Mouse (Mus musculus): ENCODE measurements at regions not wholly inside any gene's neighbourhood (a gene's known extent, or its start where the extent isn't known, plus 50 kb on each side); places are given as distances from the start of the nearest gene placed in this dataset.

DNA sequence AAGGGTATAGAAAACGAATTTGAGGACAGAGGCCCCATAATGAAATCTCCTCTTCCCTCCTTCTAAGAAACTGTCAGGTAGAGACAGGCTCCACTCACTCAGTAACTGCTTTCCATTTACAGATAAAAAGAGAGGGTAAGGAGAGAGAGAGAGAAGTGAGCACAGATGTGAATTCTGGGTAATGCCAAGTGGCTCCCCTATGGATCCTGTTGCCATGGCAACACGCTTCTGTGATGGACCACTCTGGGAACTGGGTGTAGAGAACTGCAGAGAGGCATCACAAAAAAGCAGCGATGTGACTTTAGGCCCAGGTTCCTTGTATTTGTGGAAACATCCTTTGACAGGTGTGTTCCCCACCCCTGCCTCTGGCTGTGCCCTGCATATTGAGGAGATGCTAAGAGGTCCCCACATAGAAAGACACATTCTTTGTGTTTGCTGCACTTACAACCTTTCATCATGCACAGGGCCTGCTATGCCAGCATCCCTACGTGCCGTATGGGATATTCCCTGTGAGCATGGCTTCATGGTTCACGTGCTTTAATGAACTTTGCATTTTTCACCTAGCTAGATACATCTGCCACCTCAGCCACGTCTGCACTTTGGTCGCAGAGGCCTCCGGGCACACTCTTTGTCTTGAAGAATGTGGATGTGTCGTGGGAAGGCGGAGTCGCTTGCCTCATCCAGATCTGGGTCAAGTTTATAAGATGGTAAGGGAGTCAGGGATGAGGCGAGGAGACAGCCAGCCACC, 84.4 kb upstream of the Irf2bp2 start:
- no peak for DNase-seq

DNA sequence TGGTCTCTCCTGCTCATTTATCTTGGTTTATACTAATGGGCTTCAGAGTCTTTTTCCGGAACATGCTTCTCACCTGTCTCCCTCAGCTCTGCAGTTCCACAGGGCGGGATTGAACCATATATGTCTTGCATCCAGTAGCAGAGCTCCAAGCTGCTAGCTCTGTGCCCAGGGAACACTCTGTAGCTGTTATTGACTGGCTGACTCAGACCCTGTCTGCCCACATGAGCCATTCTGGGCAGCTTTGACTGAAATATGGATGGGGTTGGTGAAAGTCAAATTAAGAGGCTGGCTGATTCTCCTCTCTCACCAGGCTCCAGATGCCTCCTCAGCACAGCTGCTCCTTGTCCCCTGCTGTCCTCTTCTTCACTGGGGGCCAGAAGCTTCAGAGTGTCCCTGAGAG, 81.4 kb upstream of the Irf2bp2 start:
- no peak for DNase-seq

- peak; percentile 51 for DNase-seq
Measured at GRCm38 (mm10) chr8:126673038-126673740, 79.4 kb upstream of the Irf2bp2 start.

DNA sequence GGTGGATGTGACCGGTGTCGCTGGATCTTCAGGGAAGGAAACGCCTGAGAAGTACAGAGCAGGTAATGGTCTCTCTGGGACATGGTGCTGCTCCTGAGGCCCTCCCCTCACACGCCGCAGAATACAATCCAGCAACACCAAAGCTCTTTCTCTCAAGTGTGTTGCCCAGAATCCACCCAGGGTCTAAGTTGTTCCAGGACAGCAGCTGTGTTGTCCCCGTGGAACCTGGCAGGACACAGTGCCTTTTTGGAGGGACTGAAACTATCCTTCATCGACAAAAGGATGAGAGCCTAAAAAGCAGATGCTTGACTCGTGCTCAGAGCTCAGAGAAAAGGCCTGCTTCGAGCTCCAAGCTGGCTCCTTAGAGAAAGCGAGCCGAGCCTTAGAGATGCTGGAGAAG, 77.8 kb upstream of the Irf2bp2 start:
- DNase-seq, result no peak

DNA sequence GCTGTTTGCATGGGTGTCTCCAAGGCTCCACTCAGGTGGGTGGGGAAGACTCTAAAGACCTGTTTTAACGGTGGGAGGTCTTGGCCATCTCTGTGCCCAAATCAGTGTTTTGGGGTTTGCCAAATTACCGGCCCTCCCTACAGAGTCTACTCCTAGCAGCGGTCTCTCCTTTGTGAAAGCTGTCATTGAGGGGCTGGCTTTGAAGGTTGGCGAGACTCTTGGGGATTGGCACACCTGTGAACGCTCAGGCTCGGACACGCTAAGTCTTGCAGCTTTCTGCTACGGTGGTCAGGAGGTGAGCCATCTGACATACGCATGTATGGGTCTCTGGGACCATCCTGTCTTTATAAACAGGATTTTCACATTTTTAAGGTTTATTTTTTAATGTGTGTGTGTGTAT, 76.1 kb upstream of the Irf2bp2 start:
- no peak for DNase-seq

GRCm38 (mm10) chr8:126669154-126669553, 75.4 kb upstream of the Irf2bp2 start:
- DNase-seq, result no peak

- no peak for DNase-seq
Measured at GRCm38 (mm10) chr8:126668657-126669025, 74.9 kb upstream of the Irf2bp2 start.

- DNase-seq, result peak; percentile 92
Measured at GRCm38 (mm10) chr8:126667721-126668656, 74.2 kb upstream of the Irf2bp2 start.

DNA sequence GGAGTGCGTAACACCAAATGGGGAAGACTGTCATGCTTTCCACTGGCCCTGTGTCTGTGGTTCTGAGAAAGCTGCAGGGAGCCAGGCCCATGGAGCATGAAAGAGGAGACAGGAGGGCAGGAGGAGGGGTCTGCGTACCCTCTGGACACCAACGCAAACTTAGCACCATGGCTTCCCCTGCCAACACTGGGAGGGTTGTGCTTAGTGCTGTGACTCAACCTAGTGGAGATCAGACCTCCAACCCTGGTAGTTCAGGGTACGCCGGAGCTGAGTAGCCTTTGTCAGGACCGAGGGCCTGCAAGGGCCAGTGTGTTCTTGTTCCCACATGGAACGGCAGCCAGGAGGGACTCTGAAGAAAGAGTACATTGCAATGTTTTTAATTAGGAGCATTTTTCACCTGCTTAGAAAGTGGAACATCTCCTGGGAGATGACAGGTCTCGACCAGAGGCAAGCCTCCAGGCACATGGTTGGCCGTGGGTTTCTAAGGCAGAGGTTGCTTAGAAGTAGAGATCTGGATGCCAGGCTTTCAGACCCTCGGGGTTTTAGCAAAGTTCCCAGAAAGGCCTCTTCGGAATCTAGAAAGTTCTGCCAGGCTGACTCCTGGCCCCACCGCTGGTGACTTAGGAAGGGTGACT, 73.4 kb upstream of the Irf2bp2 start:
- DNase-seq, result peak; percentile 67

DNA sequence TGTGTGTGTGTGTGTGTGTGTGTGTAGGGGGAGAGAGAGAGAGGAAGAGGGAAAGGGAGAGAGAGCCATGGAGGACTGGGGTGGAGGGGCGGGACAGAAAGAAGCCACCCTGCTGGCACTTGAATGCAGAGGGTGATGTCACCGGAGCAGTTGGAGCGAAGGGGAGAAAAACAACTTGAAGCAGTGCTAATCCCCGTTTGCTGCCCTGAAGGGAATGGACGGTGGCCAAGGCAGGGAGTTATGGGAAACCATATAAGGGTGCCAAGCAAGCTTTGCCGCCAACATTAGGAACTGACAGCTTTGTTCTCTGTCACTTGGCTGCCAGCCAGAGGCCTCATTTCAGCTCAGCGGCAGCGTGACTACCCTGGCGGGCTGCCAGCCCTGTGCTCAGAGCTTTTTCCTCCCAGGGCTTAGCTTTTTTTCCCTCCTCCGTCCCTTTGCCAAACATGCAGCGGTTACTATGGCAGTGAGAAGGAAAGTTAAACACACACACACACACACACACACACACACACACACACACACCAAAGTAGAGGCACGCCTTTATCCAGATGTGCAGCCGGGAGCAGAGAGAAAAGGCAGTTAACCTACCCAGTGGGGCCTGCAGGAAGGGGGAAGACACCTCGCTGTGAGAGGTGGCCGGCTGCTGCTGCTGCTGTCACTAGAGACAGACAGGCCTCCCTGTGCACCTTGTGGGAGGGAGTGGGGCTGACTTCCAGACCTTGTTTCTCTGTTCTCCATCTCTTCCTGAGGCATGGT, 72.7 kb upstream of the Irf2bp2 start:
- peak; percentile 100 for DNase-seq

DNA sequence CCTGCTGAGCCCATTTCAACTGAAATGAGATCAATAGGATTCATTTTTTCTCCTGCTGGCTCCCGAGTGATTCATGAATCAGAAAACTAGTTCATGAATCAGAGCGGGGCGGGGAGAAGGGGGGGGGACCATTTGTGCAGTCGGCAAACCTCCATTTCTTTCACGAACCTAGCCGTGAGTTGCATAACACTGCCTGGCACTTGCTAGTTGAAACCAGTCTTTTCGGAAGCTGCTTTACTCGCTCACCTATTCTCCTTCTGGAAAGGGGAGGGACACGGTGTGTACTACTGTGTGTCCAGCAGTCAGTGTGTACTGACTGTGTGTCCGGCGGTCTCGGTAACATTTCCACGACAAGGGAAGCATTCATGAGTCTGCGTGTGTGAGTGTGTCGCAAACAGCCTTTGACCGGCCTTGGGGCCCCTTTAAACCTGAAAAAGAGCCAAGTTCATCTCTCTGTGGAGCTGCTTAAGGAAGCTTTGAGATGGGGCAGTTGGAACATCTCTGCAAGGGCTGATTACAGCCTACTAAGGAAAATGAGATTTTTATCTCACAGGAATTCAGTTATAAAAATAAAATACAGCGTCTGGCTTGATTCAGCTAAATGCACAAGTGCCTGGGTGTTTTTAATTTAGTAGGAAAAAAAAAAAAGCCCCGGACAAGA, 71.9 kb upstream of the Irf2bp2 start:
- peak; percentile 86 for DNase-seq

GRCm38 (mm10) chr8:126664891-126665290, 71.1 kb upstream of the Irf2bp2 start:
- no peak for DNase-seq

DNA sequence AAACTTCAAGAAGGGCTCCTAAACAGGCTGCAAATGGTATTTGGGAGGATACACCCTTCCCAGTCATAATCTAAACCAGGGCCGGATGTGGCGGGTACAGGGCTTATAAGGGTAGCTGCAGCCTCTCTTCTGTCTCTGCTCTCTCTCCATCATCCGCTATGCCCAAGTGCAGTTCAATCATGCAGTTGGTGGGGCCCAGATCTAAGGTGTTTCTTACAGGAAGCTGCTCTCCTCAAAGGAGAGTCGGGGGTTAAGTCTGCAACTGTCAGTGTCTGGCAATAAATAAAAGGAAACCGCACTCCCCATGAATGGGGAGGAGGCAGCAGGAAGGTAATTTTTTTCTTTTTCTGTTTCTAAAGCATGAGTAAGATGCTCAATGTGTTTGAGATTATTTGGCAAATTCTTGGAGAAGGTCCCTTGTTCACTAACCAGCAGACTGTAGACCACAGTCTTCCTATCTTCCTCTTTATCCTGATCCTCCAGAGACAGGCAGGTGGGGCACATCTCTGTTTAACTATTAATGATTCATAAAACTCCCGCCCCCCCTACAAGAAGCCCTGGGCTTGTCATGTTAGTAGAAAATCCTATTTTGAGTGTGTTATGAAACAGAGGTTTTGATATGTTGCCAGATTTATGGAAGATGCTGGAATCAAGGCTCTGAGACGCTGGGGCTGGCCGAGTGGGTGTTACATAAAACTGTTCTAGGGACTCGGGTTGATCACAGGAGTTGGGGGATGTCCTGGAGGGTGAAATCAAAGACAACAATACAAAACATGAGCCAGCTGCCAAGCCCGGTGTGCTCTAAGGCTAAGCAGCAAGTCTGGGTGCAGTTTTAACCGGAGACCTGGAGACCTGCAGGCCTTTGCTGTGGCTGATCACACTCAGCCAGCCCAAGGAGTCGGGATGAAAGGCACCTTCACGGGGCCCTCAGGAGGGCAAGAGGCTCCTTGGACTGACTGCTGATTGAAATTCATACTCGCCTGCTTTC, 69.3 kb upstream of the Irf2bp2 start:
- peak; percentile 46 for DNase-seq

DNA sequence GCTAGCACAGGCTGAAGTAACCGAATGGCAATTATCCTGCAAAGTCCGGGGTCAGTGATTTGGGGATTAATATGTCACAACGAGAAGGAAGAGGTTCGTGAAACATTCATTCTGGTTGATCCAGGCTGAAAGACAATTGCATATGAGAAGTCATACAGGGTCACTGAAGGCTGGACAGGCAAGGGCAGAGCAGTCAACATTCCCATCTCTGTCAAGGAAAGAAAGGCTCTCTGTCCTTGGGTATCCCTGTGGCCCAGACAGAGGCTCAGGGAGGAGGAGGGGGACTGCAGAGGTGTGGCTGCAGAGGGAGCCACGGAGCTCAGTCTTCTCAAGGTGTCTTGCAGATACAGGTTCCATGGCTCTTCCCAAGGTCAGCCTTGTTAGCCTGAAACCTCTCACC, 68.4 kb upstream of the Irf2bp2 start:
- peak; percentile 43 for DNase-seq

GRCm38 (mm10) chr8:126661511-126662142, 67.8 kb upstream of the Irf2bp2 start:
- DNase-seq, result peak; percentile 79

- DNase-seq, result peak; percentile 34
Measured at GRCm38 (mm10) chr8:126660658-126661316, 67.0 kb upstream of the Irf2bp2 start.

DNA sequence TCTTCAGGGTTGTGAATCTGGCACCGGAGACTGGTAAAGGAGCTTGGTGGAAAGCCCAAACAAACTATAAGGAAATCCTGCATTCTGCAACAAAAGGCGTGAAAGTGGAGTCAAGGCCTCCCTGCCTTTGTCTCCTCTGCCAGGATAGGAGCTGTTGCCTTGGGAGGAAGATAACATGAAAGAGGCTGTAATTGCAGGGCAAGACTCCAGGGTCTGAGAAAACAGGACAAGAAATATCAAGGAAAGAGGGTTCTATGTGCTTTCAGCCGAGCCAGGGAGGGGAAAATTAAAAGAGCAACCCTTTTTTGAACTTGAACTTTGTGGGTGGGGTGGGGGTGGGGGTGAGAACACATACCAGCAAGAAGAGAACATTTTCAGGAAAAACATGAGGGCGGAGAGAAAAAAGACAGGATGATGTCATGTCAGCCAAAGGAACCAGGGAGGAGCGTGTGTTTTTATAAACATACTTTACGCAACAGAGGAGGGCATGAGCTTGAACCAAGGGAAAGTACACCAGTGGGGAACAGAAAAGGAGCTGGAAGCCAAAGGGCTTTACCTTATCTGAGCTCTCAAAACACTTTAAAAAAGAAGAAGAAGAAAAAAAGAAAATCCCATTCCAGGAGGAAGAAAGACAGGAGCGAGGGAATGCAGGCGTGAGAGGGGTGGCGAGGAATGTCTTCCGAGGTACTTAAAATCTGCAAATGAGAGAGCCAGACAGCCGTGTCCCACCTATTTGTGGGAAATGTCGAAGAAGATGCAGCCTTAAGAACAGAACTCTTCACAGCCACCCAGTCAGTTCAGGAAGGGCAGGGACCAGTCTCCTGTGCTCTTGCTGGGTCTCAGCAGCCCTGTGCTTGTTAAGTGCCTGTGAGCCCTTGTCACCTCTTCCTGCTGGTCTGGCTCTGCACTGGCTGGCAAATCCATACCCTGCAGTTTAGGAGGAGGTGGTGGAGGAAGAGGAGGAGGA, 66.2 kb upstream of the Irf2bp2 start:
- peak; percentile 44 for DNase-seq
